Mouse (Mus musculus): ENCODE data around the gene Tmem156. TPM values are rescaled to one million over a fixed set of nuclear protein-coding genes. Genes with fewer than 3 reads are reported as not detected.

The Tmem156 gene
- polyA plus RNA-seq, 1 experiment from 2014 or later = 1.6 TPM

- DNase-seq (ENCODE audit: low spot score) (no peak), ATAC-seq (ENCODE audit: low FRiP score, low TSS enrichment) (no peak)
- TF ChIP-seq CTCF (IDR thresholded peaks at IDR 0.05; ENCODE audit: low read depth) (no peak), EP300 (optimal IDR thresholded peaks at IDR 0.05) (no peak)
- H3K27ac ChIP-seq (replicated peaks) = no peak overlapping the region
- 81% methylated on average over 2 of the region's 2 CpGs for WGBS
- H3K4me1 ChIP-seq (replicated peaks; ENCODE audit: control insufficient read depth, insufficient read depth) = no peaks in the 10 kb centered on the region
- no peaks in the 10 kb centered on the region for H3K27me3 ChIP-seq (ENCODE audit: control insufficient read depth, insufficient read depth, low read length)
- H3K9me3 ChIP-seq (ENCODE audit: control insufficient read depth, low read length) = no peaks in the 10 kb centered on the region
- H3K4me2 ChIP-seq (replicated peaks; ENCODE audit: low read depth) = no peak overlapping the region
- H3K36me3 ChIP-seq (ENCODE audit: control insufficient read depth, insufficient read depth, low read length) = no peaks in the 10 kb centered on the region
- H3K9ac ChIP-seq (ENCODE audit: low read length) = no peak overlapping the region
- no peak overlapping the region for H3K4me3 ChIP-seq (ENCODE audit: low read depth, low read length)
Measured at GRCm38 (mm10) chr5:65059806-65060205, 32.1 kb downstream of the Tmem156 start.

DNA sequence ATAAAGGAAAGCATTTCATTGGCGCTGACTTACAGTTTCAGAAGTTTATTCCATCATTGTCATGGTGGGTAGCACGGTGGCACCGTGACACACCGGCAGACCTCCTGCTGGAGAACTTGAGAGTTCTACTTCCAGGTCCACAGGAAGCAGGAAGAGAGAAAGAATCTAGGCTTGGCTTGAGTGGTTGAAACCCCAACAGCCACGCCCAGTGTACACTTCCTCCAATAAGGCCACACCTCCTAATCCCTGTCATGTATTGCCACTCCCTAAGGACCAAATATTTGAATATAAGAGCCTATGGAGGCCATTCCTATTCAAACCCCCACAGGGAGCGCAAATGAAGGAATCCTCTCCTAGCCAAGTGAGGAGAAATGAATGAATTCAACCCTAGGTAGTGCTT is 34.3 kb downstream of the Tmem156 start:
- WGBS = 94% methylated on average over 6 of the region's 6 CpGs
- TF ChIP-seq EP300 (optimal IDR thresholded peaks at IDR 0.05) (no peak), CTCF (IDR thresholded peaks at IDR 0.05; ENCODE audit: low read depth) (no peak)

DNA sequence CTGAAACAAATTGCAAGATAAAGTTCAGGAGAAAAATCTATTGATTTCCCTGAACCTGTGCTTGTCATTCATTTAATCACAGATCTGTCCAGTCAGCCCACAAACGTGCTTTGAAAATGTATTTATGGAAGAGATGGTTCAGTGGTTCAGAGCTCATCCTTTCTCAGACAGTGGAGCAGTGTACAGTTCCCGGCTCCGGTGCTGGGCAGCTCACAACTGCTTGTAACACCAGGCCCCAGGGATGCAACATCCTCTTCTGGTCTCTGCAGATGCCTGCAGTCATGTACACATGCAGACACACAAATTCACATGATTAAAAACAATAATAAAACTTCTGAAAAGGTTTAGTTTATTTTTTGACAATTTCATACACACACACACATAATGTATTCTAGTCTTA is 40.4 kb downstream of the Tmem156 start:
- TF ChIP-seq CTCF (IDR thresholded peaks at IDR 0.05; ENCODE audit: low read depth) (no peak), EP300 (optimal IDR thresholded peaks at IDR 0.05) (no peak)

More for the DNA sequence above, 34.3 kb downstream of the Tmem156 start:
- Histone ChIP-seq H3K9me3 (ENCODE audit: control insufficient read depth, low read length) (no peaks in the 10 kb centered on the region), H3K9ac (ENCODE audit: low read length) (no peak overlapping the region), H3K4me1 (replicated peaks; ENCODE audit: control insufficient read depth, insufficient read depth) (no peaks in the 10 kb centered on the region), H3K27ac (replicated peaks) (no peak overlapping the region), H3K4me2 (replicated peaks; ENCODE audit: low read depth) (no peak overlapping the region), H3K4me3 (ENCODE audit: low read depth, low read length) (no peak overlapping the region), H3K36me3 (ENCODE audit: control insufficient read depth, insufficient read depth, low read length) (no peaks in the 10 kb centered on the region), H3K27me3 (ENCODE audit: control insufficient read depth, insufficient read depth, low read length) (no peaks in the 10 kb centered on the region)
- DNase-seq (ENCODE audit: low spot score) (no peak), ATAC-seq (ENCODE audit: low FRiP score, low TSS enrichment) (no peak)

GRCm38 (mm10) chr5:65049880-65050279 is 42.1 kb downstream of the Tmem156 start:
- H3K4me1 ChIP-seq (replicated peaks; ENCODE audit: control insufficient read depth, insufficient read depth) = no peaks in the 10 kb centered on the region
- H3K4me2 ChIP-seq (replicated peaks; ENCODE audit: low read depth) = no peak overlapping the region
- no peak overlapping the region for H3K27ac ChIP-seq (replicated peaks)
- no peaks in the 10 kb centered on the region for H3K9me3 ChIP-seq (ENCODE audit: control insufficient read depth, low read length)
- H3K9ac ChIP-seq (ENCODE audit: low read length) = no peak overlapping the region
- TF ChIP-seq CTCF (IDR thresholded peaks at IDR 0.05; ENCODE audit: low read depth) (no peak), EP300 (optimal IDR thresholded peaks at IDR 0.05) (no peak)
- no peak for DNase-seq (ENCODE audit: low spot score)
- no peaks in the 10 kb centered on the region for H3K36me3 ChIP-seq (ENCODE audit: control insufficient read depth, insufficient read depth, low read length)
- H3K4me3 ChIP-seq (ENCODE audit: low read depth, low read length) = no peak overlapping the region
- no peaks in the 10 kb centered on the region for H3K27me3 ChIP-seq (ENCODE audit: control insufficient read depth, insufficient read depth, low read length)
- 82% methylated on average over 5 of the region's 5 CpGs for WGBS
- ATAC-seq (ENCODE audit: low FRiP score, low TSS enrichment) = no peak

More for the DNA sequence above, 40.4 kb downstream of the Tmem156 start:
- ATAC-seq (ENCODE audit: low FRiP score, low TSS enrichment) (no peak), DNase-seq (ENCODE audit: low spot score) (no peak)
- WGBS = 72% methylated on average over 3 of the region's 3 CpGs
- Histone ChIP-seq H3K4me2 (replicated peaks; ENCODE audit: low read depth) (no peak overlapping the region), H3K9ac (ENCODE audit: low read length) (no peak overlapping the region), H3K27me3 (ENCODE audit: control insufficient read depth, insufficient read depth, low read length) (no peaks in the 10 kb centered on the region), H3K9me3 (ENCODE audit: control insufficient read depth, low read length) (no peaks in the 10 kb centered on the region), H3K4me1 (replicated peaks; ENCODE audit: control insufficient read depth, insufficient read depth) (no peaks in the 10 kb centered on the region), H3K27ac (replicated peaks) (no peak overlapping the region), H3K36me3 (ENCODE audit: control insufficient read depth, insufficient read depth, low read length) (no peaks in the 10 kb centered on the region), H3K4me3 (ENCODE audit: low read depth, low read length) (no peak overlapping the region)

DNA sequence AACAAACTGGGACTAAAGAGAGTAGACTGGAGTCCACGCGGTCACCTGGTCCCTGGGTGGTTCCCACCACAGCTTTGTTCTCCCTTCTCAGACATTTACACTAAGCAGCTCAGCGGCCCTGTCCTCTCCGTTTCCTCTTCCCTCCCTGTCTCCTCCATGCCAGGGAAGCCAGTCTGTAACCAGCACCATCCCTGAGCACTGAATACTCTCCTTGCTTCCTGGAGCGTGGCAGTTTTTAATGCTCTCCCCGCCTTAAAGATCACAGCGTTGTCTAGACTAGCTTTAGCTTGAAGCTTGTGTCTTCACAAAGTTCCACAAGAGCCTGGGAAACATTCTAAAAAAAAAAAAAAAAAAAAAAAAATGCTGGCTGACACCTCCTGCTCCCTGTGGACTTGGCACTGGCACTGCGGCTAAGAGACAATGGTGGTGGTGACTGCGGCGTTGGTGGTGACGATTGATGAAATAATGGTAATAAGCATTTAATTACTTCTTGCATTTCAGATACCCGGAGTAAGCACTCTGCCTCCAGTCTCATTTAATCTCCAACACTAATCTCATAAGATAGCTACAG is 44.6 kb downstream of the Tmem156 start:
- TF ChIP-seq CTCF (IDR thresholded peaks at IDR 0.05; ENCODE audit: low read depth) = no peak
- TF ChIP-seq EP300 (optimal IDR thresholded peaks at IDR 0.05) = no peak
- Histone ChIP-seq H3K4me2 (replicated peaks; ENCODE audit: low read depth) (no peak overlapping the region), H3K27ac (replicated peaks) (no peak overlapping the region), H3K4me1 (replicated peaks; ENCODE audit: control insufficient read depth, insufficient read depth) (no peaks in the 10 kb centered on the region), H3K9ac (ENCODE audit: low read length) (no peak overlapping the region), H3K27me3 (ENCODE audit: control insufficient read depth, insufficient read depth, low read length) (no peaks in the 10 kb centered on the region), H3K36me3 (ENCODE audit: control insufficient read depth, insufficient read depth, low read length) (no peaks in the 10 kb centered on the region), H3K9me3 (ENCODE audit: control insufficient read depth, low read length) (no peaks in the 10 kb centered on the region), H3K4me3 (ENCODE audit: low read depth, low read length) (no peak overlapping the region)
- ATAC-seq (ENCODE audit: low FRiP score, low TSS enrichment) = no peak
- WGBS = 67% methylated on average over 12 of the region's 12 CpGs
- no peak for DNase-seq (ENCODE audit: low spot score)

DNA sequence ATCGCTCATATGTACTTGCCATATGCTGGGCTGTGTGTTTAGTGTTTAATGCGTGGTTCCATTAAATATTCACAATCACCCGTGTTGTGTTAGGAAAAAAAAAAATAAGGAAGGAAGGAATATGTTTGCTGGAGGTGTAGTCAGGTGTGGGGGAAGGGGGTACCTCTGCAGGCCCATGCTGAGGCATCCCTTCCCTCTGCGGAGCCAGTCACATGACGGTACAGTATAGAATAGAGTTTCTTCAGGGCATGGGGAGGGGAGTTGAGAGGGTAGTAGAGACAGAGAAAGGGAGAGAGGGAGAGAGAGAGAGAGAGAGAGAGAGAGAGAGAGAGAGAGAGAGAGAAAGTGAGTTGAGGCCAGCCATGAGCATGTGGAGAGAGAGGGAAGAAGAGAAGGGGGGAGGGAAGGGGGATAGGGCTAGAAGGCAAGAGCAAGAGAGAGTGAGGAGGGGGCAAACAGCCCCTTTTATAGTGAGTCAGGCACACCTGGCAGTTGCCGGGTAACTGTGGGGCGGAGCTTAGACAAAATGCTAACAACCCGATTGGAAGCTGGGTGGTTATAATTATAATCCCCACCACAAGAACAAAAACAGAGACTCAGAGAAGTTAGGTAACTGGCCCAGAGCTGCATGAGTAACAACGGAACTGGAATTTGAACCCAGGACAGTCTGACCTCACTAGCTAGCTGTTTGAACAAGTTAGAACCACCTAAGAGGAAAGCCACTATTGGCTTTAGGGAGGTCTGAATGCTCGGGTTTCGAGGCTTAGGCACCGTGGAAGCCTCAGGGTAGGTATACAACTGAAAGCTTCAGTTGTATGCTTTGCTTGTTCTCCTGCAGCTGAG is 45.3 kb downstream of the Tmem156 start:
- Histone ChIP-seq H3K27ac (replicated peaks) (no peak overlapping the region), H3K27me3 (ENCODE audit: control insufficient read depth, insufficient read depth, low read length) (no peaks in the 10 kb centered on the region), H3K36me3 (ENCODE audit: control insufficient read depth, insufficient read depth, low read length) (no peaks in the 10 kb centered on the region), H3K9ac (ENCODE audit: low read length) (no peak overlapping the region), H3K9me3 (ENCODE audit: control insufficient read depth, low read length) (no peaks in the 10 kb centered on the region), H3K4me1 (replicated peaks; ENCODE audit: control insufficient read depth, insufficient read depth) (no peaks in the 10 kb centered on the region), H3K4me3 (ENCODE audit: low read depth, low read length) (no peak overlapping the region), H3K4me2 (replicated peaks; ENCODE audit: low read depth) (no peak overlapping the region)
- TF ChIP-seq CTCF (IDR thresholded peaks at IDR 0.05; ENCODE audit: low read depth) = no peak
- no peak for TF ChIP-seq EP300 (optimal IDR thresholded peaks at IDR 0.05)
- ATAC-seq (ENCODE audit: low FRiP score, low TSS enrichment) = no peak
- DNase-seq (ENCODE audit: low spot score) = no peak
- 59% methylated on average over 12 of the region's 12 CpGs for WGBS

Measured in stomach, postnatal 0 days (tissue).